In the genomic region with DNA sequence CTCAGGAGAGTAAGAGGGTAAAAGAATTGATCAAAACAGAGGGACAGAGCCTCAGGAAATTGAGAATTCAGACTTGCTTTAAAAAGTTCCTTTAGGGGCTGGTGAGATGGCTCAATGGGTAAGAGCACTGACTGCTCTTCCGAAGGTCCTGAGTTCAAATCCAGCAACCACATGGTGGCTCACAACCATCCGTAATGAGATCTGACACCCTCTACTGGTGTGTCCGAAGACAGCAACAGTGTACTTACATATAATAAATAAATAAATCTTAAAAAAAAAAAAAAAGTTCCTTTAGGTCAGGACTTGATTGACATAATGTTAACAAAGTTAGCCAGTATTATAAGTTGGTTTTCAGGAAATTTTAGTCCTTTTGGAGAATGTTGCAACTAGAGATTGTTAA, we compare ENCODE assay signal across 16 mouse cellular contexts. TPM values are rescaled to one million over a fixed set of nuclear protein-coding genes. Genes with fewer than 3 reads are reported as not detected.
DNase-seq lines count a peak whose midpoint lies in the region; ATAC-seq and TF ChIP-seq lines count a peak whose summit lies in the region.
"Not testable (repeated sequence)": the region's sequence is repeated elsewhere in the genome, so short reads cannot be mapped to it uniquely, and the experiment has no call there.
"Had no signal": no experiment of that assay in that cellular context is flagged by ENCODE, and none has a peak within 500 bp of the region (broad histone marks: within the 10 kb centered on the region; RNA-seq: fewer than 3 reads in every experiment).

No protein-coding gene starts in this region.

- CTCF ChIA-PET in Patski (lab: Charles Lee), result interaction anchor here (1.0 kb wide), 1 partner anchor 9 kb away, joined by 4 read pairs; no protein-coding TSS in a partner anchor

- H3K9ac ChIP-seq in heart, adult 2 months (ENCODE audit: low read depth, low read length); intestine, embryonic 14.5 days (ENCODE audit: low read length); kidney, postnatal 0 days (ENCODE audit: low read depth, low read length); stomach, postnatal 0 days (ENCODE audit: low read length): not testable (repeated sequence)

- not testable (repeated sequence) for H3K4me3 ChIP-seq in heart, adult 2 months; intestine, embryonic 14.5 days (ENCODE audit: low read depth, low read length); kidney, postnatal 0 days (replicated peaks; ENCODE audit: low read depth, low read length); layer of hippocampus, adult 2 months; stomach, postnatal 0 days (ENCODE audit: low read depth, low read length)

- H3K9me3 ChIP-seq in intestine, embryonic 14.5 days (ENCODE audit: control insufficient read depth, low read length); kidney, postnatal 0 days (replicated peaks; ENCODE audit: low read length); stomach, postnatal 0 days (ENCODE audit: control insufficient read depth, low read length): not testable (repeated sequence)

- not testable (repeated sequence) for H3K27me3 ChIP-seq in Patski; heart, adult 2 months (ENCODE audit: control insufficient read depth, insufficient read depth, low read length); intestine, embryonic 14.5 days (replicated peaks; ENCODE audit: control insufficient read depth, insufficient read depth, low read length); kidney, postnatal 0 days (ENCODE audit: insufficient read depth, low read length); stomach, postnatal 0 days (ENCODE audit: control insufficient read depth, insufficient read depth, low read length)

- intact Hi-C loops in heart, adult 2 months (cut with DNase I), result not testable (repeated sequence)

- TF ChIP-seq CTCF in Patski (IDR thresholded peaks at IDR 0.05), result peak; percentile 10
- TF ChIP-seq CTCF in heart, adult 2 months (IDR thresholded peaks at IDR 0.05), result peak; percentile 14; the same call in 1 of the 2 replicates
- 0 out of 2 replicates have a peak, but pooled peaks have one; percentile 17 for TF ChIP-seq CTCF in kidney, postnatal 0 days (IDR thresholded peaks at IDR 0.05; ENCODE audit: low read depth)
- peak; percentile 54 for TF ChIP-seq CTCF in layer of hippocampus, adult 2 months (conservative IDR thresholded peaks at IDR 0.05)
- TF ChIP-seq CTCF in stomach, postnatal 0 days (IDR thresholded peaks at IDR 0.05; ENCODE audit: low read depth), result peak; percentile 19; the same call in 1 of the 2 replicates

- not testable (repeated sequence) for H3K4me1 ChIP-seq in heart, adult 2 months (ENCODE audit: control insufficient read depth, insufficient read depth, low read length); intestine, embryonic 14.5 days (replicated peaks; ENCODE audit: control insufficient read depth, insufficient read depth, low read length); kidney, postnatal 0 days (replicated peaks; ENCODE audit: insufficient read depth, low read length); stomach, postnatal 0 days (replicated peaks; ENCODE audit: control insufficient read depth, insufficient read depth)

- H3K27ac ChIP-seq in heart, adult 2 months; intestine, embryonic 14.5 days (ENCODE audit: low read depth); kidney, postnatal 0 days; layer of hippocampus, adult 2 months: not testable (repeated sequence)
- 0 out of 2 replicates have a peak overlapping the region, but pooled peaks have one; percentile 31 for H3K27ac ChIP-seq in stomach, postnatal 0 days (replicated peaks)

- DNase-seq in Patski (ENCODE audit: low read depth, low spot score); heart, adult 2 months; kidney, postnatal 0 days (ENCODE audit: low spot score); layer of hippocampus, adult 2 months (ENCODE audit: low spot score in 2 of 2); stomach, postnatal 0 days (ENCODE audit: low spot score): not testable (repeated sequence)
- DNase-seq in heart, adult 11 months, result peak; percentile 54
- DNase-seq in intestine, embryonic 14.5 days (ENCODE audit: low spot score), result peak; percentile 7

- not testable (repeated sequence) for TF ChIP-seq POLR2A in heart, adult 2 months (IDR thresholded peaks at IDR 0.05; ENCODE audit: insufficient read depth, low read depth, low read length)

- H3K4me2 ChIP-seq in intestine, embryonic 14.5 days (ENCODE audit: low read length); kidney, postnatal 0 days (ENCODE audit: low read length); stomach, postnatal 0 days (replicated peaks; ENCODE audit: low read depth): not testable (repeated sequence)

- in situ Hi-C loops in Patski (cut with MboI; ENCODE audit: low pct_unique_long_range_greater_than_20kb), result loop anchor here (25.0 kb wide), 1 partner anchor 527 kb away; a partner anchor contains a TSS

- POLR2A ChIA-PET in Patski (lab: Charles Lee), result not testable (repeated sequence)

- not testable (repeated sequence) for ATAC-seq in Patski; intestine, embryonic 14.5 days (replicated peaks; ENCODE audit: low FRiP score, low TSS enrichment, low read depth); kidney, postnatal 0 days (replicated peaks; ENCODE audit: low FRiP score, low read depth); stomach, postnatal 0 days (ENCODE audit: low FRiP score, low TSS enrichment)

- TF ChIP-seq EP300 in heart, adult 2 months (IDR thresholded peaks at IDR 0.05; ENCODE audit: insufficient read depth, low read depth, low read length); stomach, postnatal 0 days (optimal IDR thresholded peaks at IDR 0.05): not testable (repeated sequence)

- not testable (repeated sequence) for H3K36me3 ChIP-seq in heart, adult 2 months (ENCODE audit: control insufficient read depth, insufficient read depth, low read length); kidney, postnatal 0 days (ENCODE audit: insufficient read depth, low read length); stomach, postnatal 0 days (ENCODE audit: control insufficient read depth, insufficient read depth, low read length)
- peaks cover 38% of the 10 kb centered on the region for H3K36me3 ChIP-seq in intestine, embryonic 14.5 days (ENCODE audit: control insufficient read depth, insufficient read depth, low read length)

- not testable (repeated sequence) for H3K79me2 ChIP-seq in heart, adult 2 months (replicated peaks; ENCODE audit: control insufficient read depth, insufficient read depth, low read length)

- 97% methylated on average over 3 of the region's 3 CpGs for WGBS in heart, adult 2 months
- WGBS in intestine, embryonic 14.5 days, result 88% methylated on average over 3 of the region's 3 CpGs
- WGBS in kidney, postnatal 0 days, result 92% methylated on average over 3 of the region's 3 CpGs
- 83% methylated on average over 3 of the region's 3 CpGs for WGBS in stomach, postnatal 0 days

RNA-seq across cellular contexts. Expression of a gene that starts 20.8 kb away (rescaled TPM):
- polyA plus RNA-seq in Patski (2021), result 11.7 TPM
- under 1 TPM; 0.39 to 0.59 TPM for total RNA-seq in heart, adult 2 months (2021)
- polyA plus RNA-seq in heart, adult 2 months (2012; rRNA removed), result 0.70 and 1.3 TPM in 2 replicates
- 49.8 and 59.8 TPM in 2 replicates for polyA plus RNA-seq in intestine, embryonic 14.5 days (2014; fragmentation: Nextera tagmentation; extraction: Ambion mirVana)
- polyA plus RNA-seq in kidney, postnatal 0 days (2015; fragmentation: Nextera tagmentation; extraction: Ambion mirVana), result 14.8 and 19.0 TPM in 2 replicates
- total RNA-seq in layer of hippocampus, adult 2 months (2021), result 10 to 100 TPM; 18.9 to 19.7 TPM
- polyA plus RNA-seq in stomach, postnatal 0 days (2015; fragmentation: Nextera tagmentation; extraction: Ambion mirVana), result 7.4 and 8.0 TPM in 2 replicates

RNA-seq across cellular contexts. Expression of a gene that starts 58.8 kb away (rescaled TPM):
- polyA plus RNA-seq in Patski (2021), result 0.03 TPM
- not detected for total RNA-seq in heart, adult 2 months (2021)
- not detected in 2 replicates for polyA plus RNA-seq in heart, adult 2 months (2012; rRNA removed)
- polyA plus RNA-seq in intestine, embryonic 14.5 days (2014; fragmentation: Nextera tagmentation; extraction: Ambion mirVana), result 1.4 and 1.5 TPM in 2 replicates
- polyA plus RNA-seq in kidney, postnatal 0 days (2015; fragmentation: Nextera tagmentation; extraction: Ambion mirVana), result 1.1 and 1.2 TPM in 2 replicates
- 1 to 10 TPM; 2.3 to 2.5 TPM for total RNA-seq in layer of hippocampus, adult 2 months (2021)
- polyA plus RNA-seq in stomach, postnatal 0 days (2015; fragmentation: Nextera tagmentation; extraction: Ambion mirVana), result 0.13 and 0.15 TPM in 2 replicates
- total RNA-seq: adrenal gland, adult 2 months; adrenal gland, postnatal 14 days; adrenal gland, postnatal 25 days; CH12.LX; G1E; MEL had no signal
- polyA plus RNA-seq: activated CD4-positive, CD25-positive, alpha-beta regulatory T cell, adult 4 months; adrenal gland, adult 2 months; C2C12; CD4-positive, CD25-positive, alpha-beta regulatory T cell, adult 4 months; G1E had no signal
